Mouse (Mus musculus) brain, embryonic 14.5 days (tissue): ENCODE results near the gene Plac8. TPM values are rescaled to one million over a fixed set of nuclear protein-coding genes. Genes with fewer than 3 reads are reported as not detected.
A peak's percentile ranks its signal among the peaks of the same experiment; 100 is the strongest.

ENCODE experiments used
- DNase-seq: peaks from one replicate; pipeline ENCODE4 v3.0.0-alpha.2; 2011; ENCODE audit warnings: low read depth
- CTCF ChIP-seq: fragments of 200-500 bp; IDR thresholded peaks from 2 replicates; pipeline ENCODE4 v1.5.1; 2012; ENCODE audit warnings: inconsistent platforms, mild to moderate bottlenecking, moderate library complexity, borderline replicate concordance; ENCODE audit not compliant: insufficient read depth, insufficient read length; ENCODE audit errors: extremely low read depth
- POLR2A ChIP-seq: fragments of 200-500 bp; IDR thresholded peaks from 2 replicates; pipeline ENCODE4 v1.6.1; 2012; ENCODE audit warnings: mild to moderate bottlenecking, inconsistent platforms, borderline replicate concordance; ENCODE audit not compliant: poor library complexity, insufficient read depth, insufficient read length, severe bottlenecking; ENCODE audit errors: extremely low read depth
- polyA plus RNA-seq: library from polyadenylated mRNA; depleted of rRNA; stranded (reverse); fragments of >200 nt; gene quantifications from 2 replicates; pipeline ENCODE4 v1.2.3, GENCODE M21; 2012; rRNA removed

Plac8 gene
- polyA plus RNA-seq, 1 experiment = 2.3 TPM

GRCm38 (mm10) chr5:100520223-100520622, 51.8 kb downstream of the Plac8 start:
- DNase-seq = no peak
- TF ChIP-seq CTCF = no peak
- no peak for TF ChIP-seq POLR2A

GRCm38 (mm10) chr5:100519027-100519411, 53.0 kb downstream of the Plac8 start:
- no peak for DNase-seq
- no peak for TF ChIP-seq POLR2A
- TF ChIP-seq CTCF = no peak

DNA sequence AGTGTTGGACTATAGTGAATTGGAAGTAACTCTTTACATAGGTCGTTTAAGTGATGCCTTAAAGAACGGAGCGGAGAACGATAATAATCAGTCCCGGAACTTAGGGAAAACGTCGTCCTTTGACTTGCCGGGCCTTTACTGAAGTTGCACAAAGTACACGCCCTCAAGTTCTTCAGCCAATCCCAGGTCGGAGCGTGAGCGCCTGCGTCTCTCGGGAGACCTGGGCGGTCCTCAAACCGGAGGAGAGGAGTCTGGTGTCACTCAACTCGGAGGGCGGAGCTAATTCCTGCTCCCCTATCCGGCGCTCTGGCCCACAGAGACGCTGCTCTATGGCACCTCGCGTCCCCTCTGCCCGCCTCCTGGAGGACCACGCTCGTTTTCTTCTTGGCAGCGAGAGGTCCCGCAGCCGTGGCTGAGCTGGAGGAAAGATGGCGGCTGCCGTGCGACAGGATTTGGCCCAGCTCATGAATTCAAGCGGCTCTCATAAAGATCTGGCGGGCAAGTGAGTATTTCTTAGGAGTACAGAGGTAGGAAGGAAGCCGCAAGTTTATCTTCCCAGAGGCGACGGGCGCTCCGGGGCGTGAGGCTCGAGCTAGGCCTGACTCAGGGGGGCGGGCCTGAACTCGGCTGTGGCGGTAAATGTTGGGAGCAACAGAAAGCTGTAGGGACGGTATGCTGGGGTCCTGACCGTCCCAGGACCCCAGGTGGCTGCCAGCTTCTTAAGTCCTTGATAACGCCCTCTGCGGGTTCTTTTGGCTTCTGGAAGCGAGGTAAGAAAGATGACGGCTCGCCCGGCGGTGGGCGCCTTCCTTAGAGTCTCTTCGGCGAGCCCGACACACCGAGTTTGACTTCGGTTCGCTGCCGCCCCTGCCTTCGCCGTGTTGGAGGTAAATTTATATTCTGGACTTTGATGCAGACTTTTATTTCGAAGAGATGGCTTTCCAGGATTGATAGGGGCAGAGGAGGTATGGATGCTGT, 53.7 kb downstream of the Plac8 start, which contains the start of gene Cops4:
TSS of gene Cops4 (plus strand) at position 261 of the 978 bp plus-strand sequence.
- TF ChIP-seq POLR2A (peak; percentile 37; the same call in 1 of the 2 replicates), CTCF (no peak)
- peak; percentile 100 for DNase-seq

GRCm38 (mm10) chr5:100512576-100512975, 59.5 kb downstream of the Plac8 start:
- TF ChIP-seq POLR2A (no peak), CTCF (no peak)
- no peak for DNase-seq

DNA sequence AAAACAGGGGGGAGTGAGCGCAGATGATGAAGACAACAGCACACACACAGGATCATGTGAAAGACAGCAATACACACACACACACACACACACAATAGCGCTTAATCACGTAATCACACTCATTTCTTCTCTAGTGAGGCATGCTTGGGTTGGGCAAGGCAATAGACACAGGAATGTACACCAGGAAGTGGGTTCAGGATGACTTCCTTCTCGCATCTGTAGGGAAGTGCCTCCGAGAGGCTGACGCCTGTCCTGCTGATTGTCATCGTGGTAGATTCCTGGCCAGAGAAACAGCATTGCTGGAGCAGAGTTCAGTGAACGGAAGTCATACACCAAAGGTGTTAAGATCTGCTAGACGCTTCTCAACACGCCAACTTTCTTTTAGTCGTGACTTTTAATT, 62.8 kb downstream of the Plac8 start:
- no peak for DNase-seq

More for the DNA sequence above, 62.8 kb downstream of the Plac8 start:
- TF ChIP-seq POLR2A (no peak), CTCF (no peak)

Other genes with a start within 250 kb of the Plac8 start
- 149 and 171 TPM in 2 replicates for gene Sec31a, start 156.0 kb downstream of the Plac8 start, polyA plus RNA-seq
- gene Lin54, start 71.6 kb downstream of the Plac8 start, polyA plus RNA-seq = 8.6 and 9.4 TPM in 2 replicates
- gene Cops4, start 53.9 kb downstream of the Plac8 start, polyA plus RNA-seq = 72.4 and 87.0 TPM in 2 replicates
- gene Coq2, start 102.9 kb upstream of the Plac8 start, polyA plus RNA-seq = 66.9 and 87.9 TPM in 2 replicates
- gene Hpse, start 147.5 kb upstream of the Plac8 start, polyA plus RNA-seq = 0.45 and 0.53 TPM in 2 replicates
- gene Helq, start 226.4 kb upstream of the Plac8 start, polyA plus RNA-seq = 31.6 and 32.3 TPM in 2 replicates
- 49.6 and 55.6 TPM in 2 replicates for gene Mrps18c, start 226.4 kb upstream of the Plac8 start, polyA plus RNA-seq
- 11.4 and 15.3 TPM in 2 replicates for gene Abraxas1, start 248.7 kb upstream of the Plac8 start, polyA plus RNA-seq